Mouse (Mus musculus): ENCODE data around the gene Rnf146.
"Not testable (repeated sequence)": the region's sequence is repeated elsewhere in the genome, so short reads cannot be mapped to it uniquely, and the experiment has no call there.

Gene Rnf146

GRCm38 (mm10) chr10:29362197-29362900 lies at the start of gene Rnf146:
Gene Rnf146, minus strand, starts transcription at chr10:29362442.
- DNase-seq: no peak

DNA sequence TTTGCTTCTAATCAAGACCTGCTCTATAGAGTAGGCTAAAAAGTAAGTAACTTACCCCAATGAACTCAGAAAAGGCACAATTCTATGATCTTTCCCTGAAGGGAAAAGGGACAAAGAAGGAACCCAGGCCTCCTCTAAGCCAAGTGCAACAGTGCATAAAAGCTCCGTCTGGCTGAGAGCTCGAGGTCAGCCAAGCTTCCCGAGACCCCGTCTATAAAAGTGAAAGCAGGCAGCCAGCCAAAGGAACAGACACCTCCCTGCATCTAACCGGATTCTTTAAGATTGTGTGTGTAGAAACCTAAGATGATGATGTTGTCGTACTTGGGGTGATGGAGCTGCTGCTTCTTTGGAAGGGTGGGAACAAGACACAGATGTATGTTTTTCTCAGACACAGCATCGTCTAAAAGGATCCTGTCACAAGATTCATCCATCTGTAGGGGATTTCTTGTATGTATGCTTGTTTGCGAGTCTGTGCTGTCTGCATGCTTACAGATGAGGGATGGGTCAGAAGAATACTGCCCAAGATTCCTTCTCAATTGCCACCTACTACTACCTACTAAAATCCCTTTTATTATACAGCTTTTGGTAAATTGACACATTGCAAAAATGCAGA lies 40.5 kb upstream of the Rnf146 start:
- DNase-seq: no peak

- not testable (repeated sequence) for DNase-seq
Measured at GRCm38 (mm10) chr10:29394890-29395289, 32.6 kb upstream of the Rnf146 start.

- no peak for DNase-seq
Measured at GRCm38 (mm10) chr10:29381558-29381957, 19.3 kb upstream of the Rnf146 start.

DNA sequence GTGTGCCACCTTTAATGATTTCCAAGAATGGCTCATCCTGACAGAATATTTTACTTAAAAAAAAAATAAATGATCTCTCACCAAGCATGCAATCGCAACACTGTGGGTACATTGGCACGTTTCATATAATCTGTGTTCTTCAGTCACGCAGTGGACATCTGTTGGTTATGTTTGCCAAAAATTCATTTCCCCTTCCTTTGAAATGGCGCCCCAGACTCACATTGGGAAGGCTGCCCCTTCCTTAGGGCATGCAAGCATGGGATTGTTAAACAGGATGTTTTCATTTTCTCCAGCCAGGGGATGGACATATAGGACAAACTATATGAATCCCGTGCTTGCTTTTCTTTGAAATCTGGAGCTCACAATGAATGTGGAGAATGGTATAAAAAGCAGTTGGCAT lies 11.8 kb upstream of the Rnf146 start:
- no peak for DNase-seq

DNA sequence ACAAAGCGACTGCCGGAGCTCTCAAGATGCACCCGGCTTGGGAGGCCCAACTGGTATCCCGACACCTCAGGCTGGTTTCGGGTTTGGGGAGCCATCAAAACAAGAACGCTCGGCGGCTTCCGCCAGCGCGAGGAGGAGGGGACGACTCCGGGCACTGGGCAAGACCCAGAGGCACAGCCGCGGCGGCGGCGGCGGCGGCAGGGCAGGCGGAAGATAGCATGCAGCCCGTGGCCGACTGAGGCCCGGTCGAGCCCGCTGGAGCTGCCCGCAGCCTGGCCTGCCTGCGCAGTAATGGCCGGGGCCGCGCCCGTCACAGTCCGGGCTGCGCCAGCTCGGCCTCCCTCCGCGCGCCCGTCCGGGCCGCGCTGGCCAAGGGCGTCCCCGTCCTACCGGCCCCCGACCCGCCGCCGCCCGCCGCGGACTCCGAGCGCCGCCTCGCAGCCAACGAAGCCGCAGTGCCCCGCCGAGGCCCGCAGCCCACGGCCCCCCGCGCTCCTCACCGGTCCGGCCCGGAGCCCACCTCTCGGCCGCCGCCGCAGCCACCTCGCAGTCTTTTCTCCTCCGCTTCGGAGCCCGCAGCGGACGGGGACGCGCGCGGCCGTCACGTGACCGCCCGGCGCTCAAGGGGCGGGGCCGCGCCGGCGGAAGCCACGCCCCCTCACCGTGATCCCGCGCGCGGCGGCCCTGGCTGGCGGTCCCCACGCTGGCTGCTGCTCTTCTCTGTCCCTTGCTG lies 612 bp downstream of the Rnf146 start:
- DNase-seq: peak; percentile 93 to 95

- no peak for DNase-seq
Measured at GRCm38 (mm10) chr10:29361095-29361463, 1.2 kb downstream of the Rnf146 start.

DNA sequence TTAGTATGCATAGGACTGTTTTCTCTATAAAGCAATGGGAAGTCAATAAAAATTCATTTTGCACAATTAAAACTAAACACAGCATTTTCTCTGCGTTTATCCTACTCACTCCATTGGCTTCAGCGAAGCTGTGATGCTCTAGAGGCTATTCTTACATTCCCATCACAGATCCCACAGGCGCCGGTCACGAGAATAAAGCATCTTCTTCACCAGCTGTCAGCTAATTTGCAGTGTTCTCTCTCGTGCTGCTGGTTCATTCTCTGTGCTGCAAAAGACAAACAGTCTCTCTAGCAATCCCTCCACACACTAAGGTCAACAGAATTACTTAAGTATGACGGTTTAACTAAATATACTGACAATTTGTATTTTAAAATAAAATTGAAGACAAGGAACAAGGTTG lies 8.1 kb downstream of the Rnf146 start:
- DNase-seq: no peak

GRCm38 (mm10) chr10:29352575-29352974 lies 9.7 kb downstream of the Rnf146 start:
- no peak for DNase-seq

GRCm38 (mm10) chr10:29351420-29351819 lies 10.8 kb downstream of the Rnf146 start:
- no peak for DNase-seq

DNA sequence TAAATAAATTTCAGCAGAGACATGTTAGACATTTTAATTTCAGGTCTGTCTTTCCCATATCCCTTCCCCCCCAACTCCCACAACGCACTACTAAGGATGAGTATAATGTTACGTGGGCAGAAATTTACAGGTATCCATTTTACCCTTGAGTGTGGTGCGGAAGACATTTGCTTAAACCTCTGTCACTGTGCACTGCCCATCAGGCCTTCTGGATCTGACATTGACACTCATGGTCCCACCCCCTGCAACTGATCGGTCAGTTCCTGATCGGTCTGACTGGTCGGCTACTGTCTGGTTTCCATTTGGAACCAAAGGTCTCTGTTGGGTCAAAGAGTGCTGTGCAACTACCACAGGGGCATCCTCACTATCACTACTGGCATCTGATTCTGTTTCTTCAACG lies 15.6 kb downstream of the Rnf146 start:
- no peak for DNase-seq

DNA sequence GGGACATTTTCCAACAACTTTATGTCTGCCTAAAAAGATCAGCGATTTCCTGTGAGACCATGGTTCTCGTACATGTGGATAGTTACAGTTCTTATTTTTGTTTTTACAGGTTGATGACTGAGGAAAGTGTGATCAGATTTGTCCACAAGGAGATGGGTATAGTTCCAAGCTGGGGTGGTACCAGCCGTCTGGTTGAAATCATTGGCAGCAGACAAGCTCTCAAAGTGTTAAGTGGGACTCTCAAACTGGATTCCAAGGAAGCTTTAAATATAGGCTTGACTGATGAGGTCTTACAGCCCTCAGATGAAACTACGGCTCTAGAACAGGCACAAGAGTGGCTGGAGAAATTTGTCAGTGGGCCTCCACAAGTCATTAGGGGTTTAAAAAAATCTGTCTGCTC lies 18.0 kb downstream of the Rnf146 start:
- DNase-seq: no peak

DNA sequence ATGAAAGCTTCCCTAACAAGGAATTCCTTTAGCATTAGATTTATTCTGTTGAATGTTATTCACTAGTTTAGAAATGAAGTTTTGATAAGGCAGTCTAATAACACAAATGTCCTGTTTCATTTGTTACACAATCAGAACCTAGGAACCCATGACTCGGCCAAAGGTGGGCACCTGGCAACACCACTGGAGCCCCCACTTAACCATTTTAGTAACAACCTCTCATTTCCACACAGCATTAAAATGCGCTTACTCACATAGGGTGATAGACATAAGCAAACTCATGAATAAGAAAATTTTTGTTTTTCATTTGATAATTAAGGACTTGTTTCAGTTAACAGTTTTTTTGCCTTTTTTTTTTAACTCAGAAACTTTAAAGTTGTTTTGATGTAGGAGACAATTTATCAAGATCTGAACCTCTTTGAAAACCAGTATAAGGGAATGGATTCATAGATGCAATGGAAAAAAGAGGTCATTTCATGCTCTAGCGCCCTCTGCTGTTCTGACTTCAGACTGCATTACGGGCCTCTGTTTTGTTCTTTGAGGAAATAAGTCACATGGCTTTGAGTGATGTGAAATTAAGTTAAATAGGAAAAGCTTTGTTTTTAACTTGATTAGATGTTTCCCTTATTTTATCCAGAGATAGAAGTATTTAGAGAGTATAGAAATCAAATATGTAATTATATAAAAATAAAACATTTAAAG lies 23.7 kb downstream of the Rnf146 start:
- DNase-seq: peak in 1 of 2 experiments; percentile 74

DNA sequence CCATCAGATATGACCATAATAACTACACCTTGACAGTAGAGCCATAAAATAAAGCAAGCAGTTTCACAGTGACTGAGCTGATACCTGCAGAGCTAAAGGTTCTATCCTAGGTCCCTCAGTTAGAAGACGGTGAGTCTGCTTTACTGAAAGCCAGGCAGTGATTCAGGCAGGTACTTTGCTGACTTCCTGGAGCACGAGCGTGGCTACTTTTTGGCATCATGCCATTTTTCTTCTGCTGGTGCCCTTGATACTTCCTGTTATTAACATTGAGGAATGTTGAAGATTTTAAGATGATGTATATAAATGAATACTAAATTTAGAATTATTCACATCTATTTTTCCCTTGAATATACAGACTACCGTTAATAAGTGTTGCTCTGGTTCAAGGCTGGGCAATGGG lies 28.4 kb downstream of the Rnf146 start:
- no peak for DNase-seq

- DNase-seq: no peak
Measured at GRCm38 (mm10) chr10:29324817-29325216, 37.4 kb downstream of the Rnf146 start.

- no peak for DNase-seq
Measured at GRCm38 (mm10) chr10:29313905-29314304, 48.3 kb downstream of the Rnf146 start.

DNA sequence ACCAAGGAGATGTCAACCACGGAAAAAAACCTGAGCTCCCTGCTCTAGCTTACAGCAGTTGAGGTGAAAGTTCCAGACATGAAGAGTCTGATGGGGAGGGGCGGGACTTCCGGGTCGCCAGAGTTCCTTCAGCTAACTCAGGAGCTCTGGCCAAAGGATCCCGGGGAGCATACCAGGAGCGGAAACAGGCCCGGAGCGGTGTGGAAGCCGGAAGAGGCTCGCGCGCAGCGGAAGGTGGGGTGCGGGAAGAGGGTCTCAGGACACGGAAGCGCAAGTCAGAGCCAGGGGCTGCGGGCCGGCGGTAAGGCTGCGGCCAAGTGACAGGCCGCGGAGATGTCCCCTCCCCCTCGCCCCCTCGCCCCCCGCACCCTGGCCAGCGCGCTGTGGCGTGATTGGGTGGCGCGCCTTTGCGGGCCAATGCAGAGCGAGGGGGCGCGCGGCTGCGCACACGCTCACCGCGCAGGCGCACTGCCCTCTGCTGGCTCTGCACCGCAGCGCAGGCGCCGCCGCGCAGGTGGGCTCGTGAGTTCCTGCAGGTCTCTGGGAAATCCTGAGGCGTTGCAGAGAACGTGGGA lies 49.1 kb downstream of the Rnf146 start, which contains the start of gene Echdc1:
Echdc1 (plus strand) TSS at position 103 of the 575 bp plus-strand sequence.
- peak; percentile 87 to 91 for DNase-seq

DNA sequence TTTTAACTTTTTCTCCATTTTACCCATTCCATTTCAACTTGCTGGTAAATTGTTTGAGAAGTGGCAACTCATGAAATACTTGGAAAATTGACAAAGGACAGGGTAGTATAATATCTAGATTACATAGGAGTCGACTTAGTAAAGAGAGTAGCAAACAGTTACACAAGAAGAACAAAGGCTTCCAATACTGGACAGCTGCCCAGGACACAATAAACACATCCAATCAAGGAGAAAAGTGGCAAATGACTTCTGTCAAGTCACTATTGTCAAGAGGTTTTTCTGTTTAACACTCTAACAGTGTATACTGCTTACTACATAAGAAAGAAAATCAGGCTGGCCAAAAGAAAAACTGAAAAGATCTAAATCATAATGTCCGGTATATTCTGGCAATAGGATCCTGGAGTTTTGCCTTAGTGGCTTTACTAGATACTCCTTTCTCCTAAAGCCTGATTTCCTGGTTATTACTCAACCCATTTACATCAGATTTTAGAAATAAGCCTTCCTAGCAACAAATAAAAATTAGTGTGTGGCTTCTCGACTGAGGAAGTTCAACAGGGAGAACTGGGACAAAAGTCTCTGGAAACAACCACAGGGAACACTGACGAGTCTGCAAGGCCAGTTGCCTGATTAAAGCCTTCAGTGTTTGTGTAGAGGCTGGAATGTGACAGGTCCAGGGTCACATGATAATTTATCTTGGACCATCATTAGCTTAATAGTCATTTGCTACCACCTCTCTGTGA lies 50.6 kb downstream of the Rnf146 start:
- DNase-seq: no peak

GRCm38 (mm10) chr10:29302230-29302629 lies 60.0 kb downstream of the Rnf146 start:
- no peak for DNase-seq
